Mouse (Mus musculus): ENCODE results near the gene Stap2. TPM values are rescaled to one million over a fixed set of nuclear protein-coding genes. Genes with fewer than 3 reads are reported as not detected.

Stap2 gene
- total and polyA plus RNA-seq, 3 experiments, result 12.2 to 28.6 (median 14.8) TPM

- Histone ChIP-seq H3K9ac (ENCODE audit: low read depth, low read length) (peak overlapping the region; percentile 48), H3K36me3 (ENCODE audit: control insufficient read depth, insufficient read depth, low read length) (no peaks in the 10 kb centered on the region), H3K27ac (peak overlapping the region; percentile 87), H3K4me1 (ENCODE audit: control insufficient read depth, insufficient read depth, low read length) (peaks cover 4% of the 10 kb centered on the region), H3K4me3 (peak overlapping the region; percentile 81), H3K79me2 (replicated peaks; ENCODE audit: control insufficient read depth, insufficient read depth, low read length) (no peaks in the 10 kb centered on the region), H3K27me3 (ENCODE audit: control insufficient read depth, insufficient read depth, low read length) (no peaks in the 10 kb centered on the region)
- under 1% methylated on average over 21 of the region's 21 CpGs for WGBS
- intact Hi-C loops (cut with DNase I), result no loop called here
- no peak; the same call in 1 of the 2 replicates for TF ChIP-seq POLR2A (IDR thresholded peaks at IDR 0.05; ENCODE audit: insufficient read depth, low read depth, low read length)
- no peak for TF ChIP-seq CTCF (IDR thresholded peaks at IDR 0.05)
- no peak for TF ChIP-seq EP300 (IDR thresholded peaks at IDR 0.05; ENCODE audit: insufficient read depth, low read depth, low read length)
- DNase-seq, result peak; percentile 89 to 94
Observed at GRCm38 (mm10) chr17:56008356-56009087, 3.1 kb upstream of the Stap2 start.

- 33% methylated on average over 14 of the region's 14 CpGs for WGBS
- H3K4me3 ChIP-seq, result peak overlapping the region; percentile 81; the same call in 1 of the 2 replicates
- no peaks in the 10 kb centered on the region for H3K36me3 ChIP-seq (ENCODE audit: control insufficient read depth, insufficient read depth, low read length)
- peak overlapping the region; percentile 87 for H3K27ac ChIP-seq
- H3K27me3 ChIP-seq (ENCODE audit: control insufficient read depth, insufficient read depth, low read length), result no peaks in the 10 kb centered on the region
- DNase-seq, result no peak
- H3K4me1 ChIP-seq (ENCODE audit: control insufficient read depth, insufficient read depth, low read length), result peaks cover 4% of the 10 kb centered on the region
- TF ChIP-seq CTCF (IDR thresholded peaks at IDR 0.05), result peak; percentile 28
- TF ChIP-seq EP300 (IDR thresholded peaks at IDR 0.05; ENCODE audit: insufficient read depth, low read depth, low read length), result no peak
- 0 out of 2 replicates have a peak, but pooled peaks have one; percentile 65 for TF ChIP-seq POLR2A (IDR thresholded peaks at IDR 0.05; ENCODE audit: insufficient read depth, low read depth, low read length)
- intact Hi-C loops (cut with DNase I), result no loop called here
- no peak overlapping the region for H3K9ac ChIP-seq (ENCODE audit: low read depth, low read length)
- no peaks in the 10 kb centered on the region for H3K79me2 ChIP-seq (replicated peaks; ENCODE audit: control insufficient read depth, insufficient read depth, low read length)
Observed at GRCm38 (mm10) chr17:56007444-56008355, 2.3 kb upstream of the Stap2 start.

GRCm38 (mm10) chr17:56006956-56007355 is 1.6 kb upstream of the Stap2 start:
- H3K9ac ChIP-seq (ENCODE audit: low read depth, low read length), result no peak overlapping the region
- H3K4me1 ChIP-seq (ENCODE audit: control insufficient read depth, insufficient read depth, low read length), result peaks cover 4% of the 10 kb centered on the region
- H3K27me3 ChIP-seq (ENCODE audit: control insufficient read depth, insufficient read depth, low read length), result no peaks in the 10 kb centered on the region
- H3K36me3 ChIP-seq (ENCODE audit: control insufficient read depth, insufficient read depth, low read length), result no peaks in the 10 kb centered on the region
- H3K4me3 ChIP-seq, result no peak overlapping the region
- DNase-seq, result no peak
- 71% methylated on average over 10 of the region's 10 CpGs for WGBS
- intact Hi-C loops (cut with DNase I), result no loop called here
- TF ChIP-seq EP300 (IDR thresholded peaks at IDR 0.05; ENCODE audit: insufficient read depth, low read depth, low read length) (no peak), CTCF (IDR thresholded peaks at IDR 0.05) (no peak), POLR2A (IDR thresholded peaks at IDR 0.05; ENCODE audit: insufficient read depth, low read depth, low read length) (no peak)
- H3K27ac ChIP-seq, result no peak overlapping the region
- no peaks in the 10 kb centered on the region for H3K79me2 ChIP-seq (replicated peaks; ENCODE audit: control insufficient read depth, insufficient read depth, low read length)

GRCm38 (mm10) chr17:56003000-56003399 is 2.4 kb downstream of the Stap2 start:
- H3K4me3 ChIP-seq, result no peak overlapping the region
- 49% methylated on average over 3 of the region's 3 CpGs for WGBS
- H3K4me1 ChIP-seq (ENCODE audit: control insufficient read depth, insufficient read depth, low read length), result peaks cover 2% of the 10 kb centered on the region; the same call in 1 of the 2 replicates
- H3K79me2 ChIP-seq (replicated peaks; ENCODE audit: control insufficient read depth, insufficient read depth, low read length), result no peaks in the 10 kb centered on the region
- no peaks in the 10 kb centered on the region for H3K36me3 ChIP-seq (ENCODE audit: control insufficient read depth, insufficient read depth, low read length)
- no peak for DNase-seq
- intact Hi-C loops (cut with DNase I), result no loop called here
- H3K27me3 ChIP-seq (ENCODE audit: control insufficient read depth, insufficient read depth, low read length), result no peaks in the 10 kb centered on the region
- TF ChIP-seq CTCF (IDR thresholded peaks at IDR 0.05) (no peak), EP300 (IDR thresholded peaks at IDR 0.05; ENCODE audit: insufficient read depth, low read depth, low read length) (no peak), POLR2A (IDR thresholded peaks at IDR 0.05; ENCODE audit: insufficient read depth, low read depth, low read length) (no peak)
- H3K9ac ChIP-seq (ENCODE audit: low read depth, low read length), result no peak overlapping the region
- no peak overlapping the region for H3K27ac ChIP-seq

- Histone ChIP-seq H3K27ac (no peak overlapping the region), H3K79me2 (replicated peaks; ENCODE audit: control insufficient read depth, insufficient read depth, low read length) (no peaks in the 10 kb centered on the region), H3K4me1 (ENCODE audit: control insufficient read depth, insufficient read depth, low read length) (no peaks in the 10 kb centered on the region; the same call in 1 of the 2 replicates), H3K36me3 (ENCODE audit: control insufficient read depth, insufficient read depth, low read length) (no peaks in the 10 kb centered on the region), H3K27me3 (ENCODE audit: control insufficient read depth, insufficient read depth, low read length) (no peaks in the 10 kb centered on the region), H3K9ac (ENCODE audit: low read depth, low read length) (no peak overlapping the region), H3K4me3 (no peak overlapping the region)
- TF ChIP-seq CTCF (IDR thresholded peaks at IDR 0.05) (no peak), POLR2A (IDR thresholded peaks at IDR 0.05; ENCODE audit: insufficient read depth, low read depth, low read length) (no peak), EP300 (IDR thresholded peaks at IDR 0.05; ENCODE audit: insufficient read depth, low read depth, low read length) (no peak)
- intact Hi-C loops (cut with DNase I), result no loop called here
- WGBS, result 39% methylated on average over 30 of the region's 30 CpGs
- DNase-seq, result no peak
Observed at GRCm38 (mm10) chr17:55999794-56000499, 5.4 kb downstream of the Stap2 start.
